Mouse (Mus musculus) lung, postnatal 36 days (tissue): Measurements from ENCODE around the gene Hook2.

Experiments used
- DNase-seq: peaks from one replicate; pipeline ENCODE4 v3.0.0; 2022; ENCODE audit warnings: mixed read lengths

The Hook2 gene

DNA sequence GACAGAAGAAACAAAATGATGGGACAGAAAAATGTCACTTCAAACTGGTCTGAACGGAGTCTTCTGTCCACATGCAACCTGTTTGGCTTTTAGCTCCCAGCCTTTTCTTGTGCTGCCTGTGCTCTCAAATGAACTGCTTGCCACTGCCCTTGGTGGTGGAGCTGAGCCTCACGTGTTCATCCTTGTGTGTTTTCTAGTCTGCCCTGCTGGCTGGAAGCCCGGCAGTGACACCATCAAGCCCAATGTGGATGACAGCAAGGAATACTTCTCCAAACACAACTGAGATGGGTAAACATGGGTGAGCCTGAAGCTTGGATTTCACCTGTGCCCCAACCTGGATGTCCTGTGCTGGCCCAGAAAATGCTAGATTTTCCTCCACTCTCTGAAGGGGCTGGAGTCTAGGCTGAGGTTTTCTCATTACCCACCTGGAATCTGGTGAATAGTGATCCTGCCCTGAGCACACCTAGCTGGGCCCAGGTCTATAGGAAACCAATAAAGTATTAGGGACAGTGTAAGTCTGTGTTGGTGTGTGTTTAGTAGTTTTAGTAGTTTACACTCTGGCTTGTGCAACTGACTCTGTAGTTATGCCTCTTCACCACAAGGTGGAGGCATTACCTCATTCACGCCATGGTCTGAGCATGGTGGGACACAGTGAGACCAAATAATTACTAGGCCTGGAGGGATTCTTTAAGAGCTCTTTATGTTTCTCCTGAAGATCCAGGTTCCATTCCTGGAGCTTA lies 16.4 kb upstream of the Hook2 start:
- DNase-seq, result peak; percentile 81

DNA sequence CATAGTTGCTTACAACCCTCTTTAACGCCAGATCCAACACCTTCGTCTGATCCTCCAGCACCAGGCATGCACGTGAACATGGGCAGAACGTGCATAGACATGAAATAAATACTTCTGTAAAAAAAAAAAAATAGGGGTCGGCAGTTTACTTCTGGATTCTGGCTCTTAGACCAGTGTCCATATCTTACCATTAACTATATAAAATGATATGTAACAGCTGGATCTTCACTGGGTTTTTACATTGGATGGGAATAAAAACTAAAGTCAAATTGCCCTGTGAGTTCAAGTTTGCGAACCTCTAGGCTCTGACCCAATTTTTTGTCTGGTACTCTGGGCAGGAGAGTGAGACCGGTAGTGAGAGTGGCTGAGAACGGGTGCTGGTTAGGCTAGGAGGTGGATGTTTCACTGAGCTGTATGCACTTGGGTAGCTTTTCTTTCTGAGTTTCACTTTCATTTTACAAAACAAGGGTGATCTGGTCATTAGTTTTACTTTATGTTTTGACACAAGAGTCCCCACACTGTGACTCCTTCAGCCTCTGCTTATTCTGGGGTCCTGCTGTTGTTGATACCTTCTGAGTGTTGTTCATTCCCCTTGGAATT lies 15.8 kb upstream of the Hook2 start:
- no peak for DNase-seq

DNA sequence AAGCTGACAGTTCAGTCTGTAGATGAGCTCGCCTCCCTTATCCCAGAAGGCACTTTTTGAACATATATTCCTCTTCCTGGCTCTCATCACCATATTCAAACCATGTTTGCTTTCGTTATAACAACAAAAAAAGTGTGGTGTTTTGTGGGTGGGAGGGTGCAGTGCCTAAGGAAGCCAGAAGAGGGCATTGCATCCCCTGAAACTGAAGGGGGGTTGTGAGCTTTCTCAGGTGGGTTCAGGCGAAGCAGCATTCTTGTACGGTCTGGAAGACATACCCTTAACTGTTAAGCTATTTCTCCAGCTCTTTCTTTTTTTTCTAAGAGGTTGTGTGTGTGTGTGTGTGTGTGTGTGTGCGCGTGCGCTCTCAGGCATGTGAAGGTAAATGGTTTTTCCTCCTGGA lies 15.0 kb upstream of the Hook2 start:
- DNase-seq, result peak; percentile 84

DNA sequence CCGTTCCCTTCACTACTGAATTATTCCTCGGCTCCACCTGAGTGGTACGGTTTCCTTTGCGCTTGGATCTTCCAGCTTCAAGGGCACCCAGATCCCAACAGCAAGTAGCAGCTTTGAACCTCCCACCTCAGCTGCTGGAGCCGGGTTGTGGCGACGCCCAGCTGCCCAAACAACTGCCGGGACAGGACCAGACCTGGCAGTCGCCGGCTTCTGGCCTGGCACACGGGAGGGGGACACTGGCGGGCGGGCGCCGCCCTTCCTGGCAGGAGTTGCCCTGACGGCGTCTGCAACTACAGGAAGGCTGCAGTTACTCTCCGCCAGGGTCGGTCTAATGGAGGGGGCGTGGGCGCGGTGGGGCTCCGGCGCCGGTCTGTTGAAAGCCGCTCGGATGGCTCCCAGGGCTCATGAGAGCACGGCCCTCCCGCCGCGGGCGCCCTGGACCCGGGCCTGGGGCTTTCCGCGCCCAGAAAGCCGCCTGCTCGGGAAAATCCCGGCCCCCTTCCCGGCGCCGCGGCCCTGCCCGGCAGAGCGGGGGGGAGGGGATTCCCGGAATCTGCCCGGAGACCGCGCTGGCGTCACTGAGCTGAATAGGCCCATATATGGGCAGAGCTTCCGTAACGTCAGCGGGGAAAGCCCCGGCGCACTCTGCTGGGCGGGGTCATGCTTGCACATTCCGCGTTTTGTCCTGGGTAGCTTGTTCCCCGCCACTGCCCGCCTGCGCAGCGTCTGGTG lies 14.2 kb upstream of the Hook2 start:
- peak; percentile 98 for DNase-seq

DNA sequence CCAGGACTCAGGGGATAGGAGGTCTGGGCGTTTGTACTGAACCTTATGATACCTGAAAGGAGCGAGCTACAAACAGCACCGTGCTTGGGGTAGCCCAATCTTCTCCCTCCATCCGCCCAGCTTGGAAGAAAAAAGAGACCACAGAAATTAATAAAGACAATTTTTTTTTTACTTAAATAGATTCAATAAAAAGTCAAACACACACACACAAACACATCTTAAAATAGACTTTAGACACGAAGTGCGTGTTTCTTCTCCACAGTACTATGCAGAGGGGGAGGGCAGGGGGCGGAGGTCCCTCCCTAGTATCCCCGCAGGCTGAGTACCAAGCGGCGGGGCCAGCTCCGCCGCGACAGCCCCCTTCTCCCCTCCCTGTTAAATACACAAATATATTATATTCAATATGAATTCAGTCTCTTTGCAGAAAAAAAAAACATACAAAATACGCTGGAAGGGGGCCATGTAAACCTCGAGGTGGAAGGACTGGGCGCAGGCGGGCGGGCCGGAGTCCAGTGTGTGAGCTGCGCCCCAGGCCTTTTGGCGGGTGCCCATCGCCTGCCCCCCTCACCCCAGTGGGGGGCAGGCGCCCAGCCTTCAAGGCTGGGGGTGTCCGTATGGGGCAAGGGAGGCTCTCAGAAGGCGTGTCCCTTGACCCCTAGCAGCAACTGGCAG lies 13.5 kb upstream of the Hook2 start:
- DNase-seq, result no peak

DNA sequence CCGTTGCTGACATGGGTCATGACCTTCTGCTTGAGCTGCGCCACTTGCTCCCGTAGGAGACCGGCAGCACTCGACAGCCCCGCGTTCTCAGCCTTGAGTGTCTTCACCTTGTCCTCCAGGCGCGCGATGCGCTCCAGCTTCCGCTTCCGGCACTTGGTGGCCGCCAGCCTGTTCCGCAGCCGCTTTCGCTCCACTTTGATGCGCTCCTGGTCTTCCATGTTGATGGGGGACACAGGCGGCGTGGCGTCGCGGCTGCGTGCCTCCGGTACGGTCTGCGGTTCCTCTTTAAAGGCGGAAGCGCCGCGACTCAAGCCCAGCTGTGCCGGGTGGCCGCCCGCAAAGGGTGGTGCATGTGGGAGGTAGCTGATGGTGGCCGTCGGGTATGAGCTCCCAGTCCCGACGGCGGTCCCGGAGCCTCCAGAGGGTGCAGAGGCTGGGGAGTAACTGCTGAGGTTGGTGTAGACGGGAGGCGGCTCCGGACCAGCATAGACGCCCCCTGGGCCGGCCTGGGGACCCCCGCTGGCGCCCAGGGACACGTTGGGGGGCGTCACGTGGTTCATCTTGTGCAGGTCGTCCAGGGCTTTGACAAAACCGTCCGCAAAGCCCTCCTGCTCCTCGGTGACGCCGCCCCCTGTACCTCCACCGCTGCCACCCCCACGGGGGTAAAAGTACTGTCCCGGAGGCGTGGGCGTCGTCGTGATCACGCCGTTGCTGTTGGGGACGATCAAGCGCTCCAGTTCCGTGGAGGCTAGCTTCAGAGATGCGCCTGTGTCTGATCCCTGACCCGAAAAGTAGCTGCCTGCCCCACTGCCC lies 12.8 kb upstream of the Hook2 start:
- peak; percentile 82 for DNase-seq

DNA sequence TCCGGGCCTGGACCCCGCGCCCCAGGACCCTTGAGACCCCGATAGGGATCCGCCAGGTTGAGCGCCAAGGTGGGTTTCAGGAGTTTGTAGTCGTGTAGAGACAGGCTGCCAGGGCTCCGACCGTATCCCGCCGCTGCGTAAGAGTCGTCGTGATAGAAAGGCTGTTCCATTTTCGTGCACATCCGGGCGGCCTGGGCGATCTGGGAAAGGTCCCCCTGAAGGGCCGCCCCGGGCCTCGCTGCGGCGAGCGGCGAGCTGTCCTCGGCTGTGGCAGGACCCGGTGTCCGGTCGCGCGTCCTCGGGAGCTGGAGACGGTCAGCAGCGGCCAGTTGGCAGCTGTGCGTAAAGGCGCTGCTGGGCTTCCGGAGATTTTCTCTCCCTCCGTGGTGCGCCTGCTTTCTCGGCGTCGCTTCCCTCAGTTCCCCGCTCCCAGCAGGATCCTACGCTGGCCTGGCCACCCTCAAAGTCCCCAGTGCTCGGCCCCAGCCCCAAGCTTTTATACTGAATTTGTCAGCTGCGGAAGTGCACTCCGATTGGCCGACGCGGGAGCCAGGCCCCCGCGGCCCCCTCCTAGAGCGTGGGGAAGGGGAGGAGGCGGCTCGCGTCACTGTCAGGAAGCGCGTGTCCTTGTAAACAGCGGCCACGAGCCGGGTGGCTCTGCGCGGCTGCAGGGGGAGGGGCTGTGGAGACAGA lies 12.0 kb upstream of the Hook2 start, which contains the start of gene Junb:
Gene Junb (minus strand): TSS at position 471 of the 693 bp plus-strand sequence.
- peak; percentile 98 for DNase-seq

DNA sequence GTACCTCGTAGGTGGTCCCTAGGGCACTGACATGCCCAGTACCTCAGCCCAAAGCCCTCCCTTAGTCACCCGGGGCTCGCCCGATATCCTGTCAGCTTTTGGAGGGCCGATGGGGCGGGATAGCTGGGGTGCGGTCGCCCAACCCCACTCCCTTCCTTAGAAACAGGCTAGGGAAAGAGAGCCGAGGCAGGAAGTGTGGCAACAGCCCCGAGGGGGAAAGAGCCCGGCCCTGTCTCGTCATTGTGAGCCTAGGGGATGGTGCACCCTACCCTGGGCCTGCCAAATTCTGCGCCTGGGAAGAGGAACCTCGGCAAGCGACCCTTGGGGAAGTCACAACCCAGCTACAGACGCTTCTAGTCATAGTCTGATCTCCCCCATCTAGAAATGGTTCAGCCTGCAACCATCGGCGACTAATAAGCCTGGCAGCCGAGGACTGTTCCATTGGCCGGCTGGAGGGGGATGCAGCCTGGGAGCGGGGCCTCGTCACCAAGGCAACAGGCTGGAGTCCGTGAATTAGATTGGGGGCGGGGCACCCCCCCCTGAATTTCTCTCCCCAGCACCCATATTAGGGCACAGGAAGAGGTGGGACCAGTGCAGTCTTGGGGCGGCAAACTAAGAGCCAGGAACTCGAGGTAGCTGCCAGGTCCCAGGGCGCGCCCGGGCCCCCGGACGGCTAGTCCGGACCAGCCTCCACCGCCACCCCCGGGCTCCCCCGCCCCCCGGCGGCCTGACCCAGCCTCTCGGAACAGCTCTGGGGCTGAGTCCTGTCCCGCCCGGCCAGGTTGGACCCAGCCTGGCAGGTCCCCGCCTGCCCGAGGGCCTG lies 10.6 kb upstream of the Hook2 start:
- DNase-seq, result peak; percentile 98

DNA sequence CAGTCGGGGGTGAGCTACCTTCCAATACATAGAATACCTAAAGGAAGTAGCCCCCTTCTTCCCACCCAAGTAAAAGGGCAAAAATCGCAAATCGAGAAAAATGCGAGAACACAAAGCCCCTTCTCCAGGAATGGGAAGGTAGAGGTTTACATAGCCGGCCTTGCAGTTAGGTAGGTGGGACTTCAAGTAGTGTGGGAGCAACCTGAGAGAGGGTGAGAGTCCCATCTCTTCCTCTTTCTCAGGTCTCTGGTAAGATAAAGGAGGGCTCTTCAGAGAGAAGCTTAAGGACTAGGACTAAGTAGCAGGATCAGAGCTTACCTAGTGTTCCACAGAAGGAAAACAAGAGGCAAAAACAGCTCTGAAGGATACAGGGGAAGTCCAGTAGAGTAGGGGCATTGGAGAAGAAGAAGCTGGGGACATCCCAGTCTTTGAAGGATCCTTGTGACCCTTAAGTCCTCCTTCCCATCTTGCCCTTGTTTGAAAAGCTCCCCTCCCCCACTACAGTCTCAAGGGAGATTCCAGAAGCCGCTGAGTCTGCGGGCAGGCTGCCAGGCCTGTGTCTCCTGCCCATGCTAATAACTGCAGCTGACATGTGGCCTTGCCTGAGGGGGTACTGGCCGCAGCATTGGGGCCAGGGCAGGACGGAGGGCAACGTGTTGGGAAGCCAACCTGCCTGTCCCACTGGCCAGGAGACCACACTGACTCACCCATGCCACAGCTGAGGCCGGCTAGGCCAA lies 9.6 kb upstream of the Hook2 start:
- peak; percentile 95 for DNase-seq

DNA sequence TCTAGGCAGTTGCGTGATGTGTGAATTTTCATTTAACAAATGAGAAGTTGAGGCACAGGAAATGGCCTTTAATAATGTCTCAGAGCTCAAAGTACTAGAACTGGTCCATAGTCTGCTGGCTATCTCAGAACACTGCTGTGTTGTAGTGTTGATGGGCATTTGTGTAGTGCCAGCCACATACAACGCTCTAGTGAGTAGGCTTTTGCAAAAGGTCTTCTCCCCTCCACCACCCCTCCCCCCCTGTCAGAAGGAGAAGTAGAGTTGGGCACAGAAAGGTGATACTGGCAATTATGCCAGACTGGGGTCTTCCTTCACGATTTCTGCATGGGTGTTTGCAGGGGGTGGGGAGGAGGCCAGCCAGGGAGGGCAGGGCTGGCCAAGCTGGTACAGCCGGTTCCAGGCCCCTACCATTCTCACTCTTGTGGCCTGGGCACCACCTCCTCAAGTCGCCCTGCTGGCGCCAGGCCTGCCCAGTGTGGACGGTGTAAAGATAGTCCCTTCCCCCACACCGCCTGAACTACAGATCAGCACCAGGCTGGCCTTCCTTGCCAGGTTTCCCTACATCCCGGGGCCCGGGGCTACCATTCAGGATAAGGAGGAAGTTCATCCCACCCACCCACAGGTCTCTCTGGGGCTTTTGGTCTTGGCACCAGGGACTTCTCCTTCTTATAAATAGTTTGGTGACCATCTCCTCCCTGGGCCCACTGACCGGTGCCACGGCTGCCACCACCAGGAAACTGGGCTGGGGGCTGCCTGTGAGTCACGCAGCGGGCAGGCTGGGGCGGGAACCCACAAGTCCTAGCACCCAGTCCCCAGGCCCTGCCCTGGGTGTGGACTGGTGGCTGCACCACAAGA lies 8.5 kb upstream of the Hook2 start:
- DNase-seq, result peak; percentile 84

DNA sequence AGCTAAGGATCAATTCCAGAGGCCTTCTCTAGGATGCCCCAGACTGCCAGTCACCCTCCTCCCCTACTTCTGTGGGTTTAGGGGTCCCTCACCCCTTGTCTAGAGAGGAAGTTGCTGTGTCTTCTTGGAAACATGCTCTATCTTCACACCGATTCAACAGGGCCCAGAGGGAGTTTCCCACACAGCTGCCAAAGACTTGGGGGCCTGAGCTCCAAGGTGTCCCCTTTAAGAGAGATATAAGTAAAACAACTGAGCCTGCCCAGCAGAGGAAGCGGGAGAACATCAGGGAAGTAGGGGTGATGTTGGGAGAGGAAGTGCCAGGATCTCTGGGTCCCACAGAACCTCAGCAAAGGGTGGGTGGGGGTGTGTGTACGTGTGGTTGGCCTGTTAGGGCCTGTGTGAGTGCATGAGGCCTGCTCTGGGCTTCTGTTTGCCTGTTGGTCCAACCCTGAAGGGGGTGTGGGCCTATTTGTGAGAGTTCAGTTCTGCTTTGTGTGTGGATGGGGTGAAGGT lies 7.8 kb upstream of the Hook2 start:
- peak; percentile 50 for DNase-seq

DNA sequence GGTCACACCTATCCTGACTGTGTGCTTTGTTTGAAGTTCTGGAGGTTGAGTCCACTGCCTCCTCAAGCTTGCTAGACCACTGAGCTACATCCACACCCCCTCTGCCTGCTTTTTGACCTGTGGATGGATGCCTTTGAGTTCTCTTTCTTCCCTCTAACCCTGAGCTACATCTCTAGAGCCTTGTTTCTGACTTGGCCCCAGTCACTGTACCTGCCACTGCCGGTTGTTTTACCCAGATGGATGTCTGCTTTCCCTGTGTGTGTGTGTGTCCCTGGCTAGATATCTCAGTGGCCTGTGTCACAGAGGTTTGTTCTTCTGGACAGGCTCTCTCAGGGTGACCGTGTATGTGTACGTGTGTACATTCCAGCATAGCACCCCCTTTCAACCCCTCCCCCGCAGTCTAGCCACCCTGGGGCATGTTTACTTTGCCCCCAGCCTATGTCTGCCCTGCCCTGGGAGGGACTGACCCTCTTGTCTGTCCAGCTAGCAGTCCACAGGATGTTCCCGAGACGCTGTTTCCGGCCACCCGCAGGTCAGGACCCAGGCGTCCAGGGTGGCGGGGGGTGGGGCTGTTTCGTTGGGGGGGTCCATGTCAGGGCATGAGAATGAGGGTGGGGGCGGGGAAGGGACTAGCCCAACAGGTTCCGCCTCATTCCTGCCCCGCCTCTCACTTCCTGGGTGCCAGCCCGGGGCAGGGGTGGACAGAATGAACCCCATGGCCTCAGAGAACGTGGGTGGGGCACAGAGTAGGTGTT lies 5.9 kb upstream of the Hook2 start:
- DNase-seq, result peak; percentile 85

DNA sequence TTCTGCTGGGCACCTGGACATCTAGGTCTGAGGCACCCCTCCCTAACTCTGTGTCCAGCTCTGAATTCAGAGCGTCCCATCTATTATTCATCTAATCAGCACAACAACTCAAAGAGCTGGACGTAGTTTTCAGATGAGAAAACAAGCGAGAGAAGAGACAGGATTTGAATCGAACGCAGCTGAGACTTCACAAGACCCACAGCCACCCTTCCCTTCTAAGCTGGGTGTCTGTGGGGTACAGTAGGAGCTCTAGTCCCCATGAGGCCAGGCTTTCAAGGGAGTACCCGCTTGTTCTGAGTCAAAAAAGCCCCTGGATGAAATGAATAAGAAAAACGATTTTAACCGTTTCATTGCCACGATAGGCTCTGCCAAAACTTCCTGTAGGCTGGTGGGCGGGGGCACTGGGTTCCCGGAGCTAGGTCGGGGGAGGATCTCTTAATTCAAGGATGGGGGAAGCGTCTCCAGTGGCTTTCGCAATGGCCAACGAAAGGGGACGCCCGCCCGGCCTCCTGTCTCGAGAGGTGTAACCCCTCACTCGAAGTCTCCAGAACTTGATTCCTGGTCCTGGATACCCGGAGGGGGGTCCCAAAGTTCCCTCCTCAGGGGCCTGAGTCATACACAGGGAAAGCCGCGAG lies 5.2 kb upstream of the Hook2 start:
- DNase-seq, result peak; percentile 63

DNA sequence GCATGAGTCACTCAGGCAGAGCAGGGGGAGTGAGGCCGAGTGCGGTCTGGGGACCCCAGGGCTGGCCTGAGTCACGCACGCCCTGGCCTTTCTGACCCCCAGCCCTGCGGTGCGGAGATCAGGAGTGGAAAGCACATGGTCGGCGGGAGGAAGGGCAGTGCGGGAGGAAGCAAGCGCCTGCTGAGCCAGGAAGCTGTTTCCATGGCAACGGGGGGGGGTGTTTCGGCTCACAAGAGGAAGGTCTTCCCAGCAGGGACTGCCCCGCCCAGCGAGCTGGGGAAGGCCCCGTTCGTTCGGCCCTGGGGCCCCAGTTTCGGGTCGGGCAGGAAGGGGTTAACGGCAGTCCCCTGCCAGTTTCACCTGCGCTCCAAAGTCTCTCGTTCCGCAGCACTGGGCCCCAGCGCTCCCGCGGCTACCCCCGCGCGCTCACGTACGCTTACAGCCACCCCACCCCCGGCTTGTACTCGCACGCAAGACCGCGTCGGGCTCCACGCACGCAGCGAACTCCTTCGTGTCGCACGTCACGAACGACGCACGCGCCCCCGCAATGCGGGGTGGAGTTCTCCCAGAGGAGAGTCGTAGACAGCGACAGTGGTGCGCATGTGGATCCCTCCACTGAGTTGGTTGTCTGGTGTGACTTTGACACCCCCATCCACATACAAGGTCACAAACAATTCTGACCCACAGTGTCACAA lies 4.6 kb upstream of the Hook2 start:
- DNase-seq, result peak; percentile 97

DNA sequence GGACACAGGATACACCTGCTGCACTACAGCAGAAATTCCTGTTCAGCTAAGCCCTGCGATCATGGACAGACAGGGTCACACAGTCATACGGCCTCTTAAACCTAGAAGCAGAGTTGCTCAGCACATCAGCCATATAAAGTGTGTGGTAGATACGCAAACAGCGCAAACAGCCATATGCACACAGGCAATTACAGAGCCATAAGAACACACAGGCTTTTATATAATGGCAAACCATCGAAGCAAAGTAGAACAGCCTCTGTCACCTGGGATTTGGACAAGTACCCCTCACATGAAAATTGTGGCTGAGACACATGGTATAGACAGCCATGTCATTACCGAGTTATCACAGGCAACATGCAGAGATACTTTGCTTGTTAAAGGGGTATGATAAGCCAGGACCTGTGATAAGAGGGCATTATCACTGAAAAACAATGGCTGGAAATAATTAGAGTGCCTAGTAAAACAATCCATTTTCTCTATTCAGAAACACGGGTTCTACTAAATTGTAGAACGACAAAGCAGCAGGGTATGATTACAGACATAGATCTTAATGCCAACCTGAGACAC lies 3.9 kb upstream of the Hook2 start:
- DNase-seq, result no peak

DNA sequence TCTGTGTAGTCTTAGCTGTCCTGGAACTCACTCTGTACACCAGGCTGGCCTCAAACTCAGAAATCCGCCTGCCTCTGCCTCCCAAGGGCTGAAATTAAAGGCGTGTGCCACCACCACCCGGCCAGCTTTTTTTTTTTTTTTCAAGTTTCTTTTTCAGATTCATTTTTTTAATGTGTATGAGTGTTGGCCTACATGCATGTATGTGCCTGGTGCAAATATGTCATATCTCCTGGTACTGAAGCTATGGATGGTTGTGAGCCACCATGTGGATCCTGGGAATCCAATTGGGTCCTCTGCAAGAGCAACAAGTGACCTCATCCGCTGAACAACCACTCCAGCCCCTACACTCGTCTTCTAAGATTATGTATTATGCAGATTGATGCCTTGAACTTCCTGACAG lies 3.0 kb upstream of the Hook2 start:
- DNase-seq, result no peak

DNA sequence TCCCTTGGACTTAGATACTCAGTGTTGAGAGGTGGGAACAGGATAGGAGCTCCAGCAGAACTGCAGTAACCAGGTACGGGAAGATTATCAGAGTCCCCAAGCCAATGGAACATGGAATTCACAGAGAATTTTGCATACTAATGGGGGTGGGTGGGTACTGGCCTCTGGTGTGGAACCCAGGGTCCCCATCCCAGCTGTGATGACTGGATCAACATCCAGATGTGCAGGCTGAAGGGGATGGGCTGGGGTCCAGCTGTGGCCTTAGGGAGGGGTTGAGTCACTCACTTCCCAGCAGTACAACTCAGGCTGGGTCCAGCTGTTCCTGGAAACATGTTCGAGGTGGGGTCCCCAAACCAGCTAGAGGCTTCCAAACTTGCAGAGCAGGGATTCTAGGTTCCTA lies 2.5 kb upstream of the Hook2 start:
- DNase-seq, result no peak
